Mouse (Mus musculus) lung, postnatal 0 days (tissue): ENCODE measurements around the gene Tdrd12. TPM values are rescaled to one million over a fixed set of nuclear protein-coding genes. Genes with fewer than 3 reads are reported as not detected.

ENCODE experiments used
- ATAC-seq: fragments of 200-750 bp; cut with Nextera tagmentation; 2 replicates; pipeline ENCODE4 v1.8.0; 2017; ENCODE audit warnings: moderate library complexity
- DNase-seq: peaks from one replicate; pipeline ENCODE4 v3.0.0-alpha.2; 2016; ENCODE audit warnings: low spot score
- H3K27ac ChIP-seq: fragments of 300-500 bp; sonication (generic); 2 replicates; pipeline ENCODE4 v1.5.1; 2014; ENCODE audit warnings: antibody characterized with exemption, mild to moderate bottlenecking, low read length, mixed read lengths
- H3K27me3 ChIP-seq: fragments of 300-500 bp; sonication (generic); replicated peaks from 2 replicates; pipeline ENCODE4 v1.6.1; 2014; ENCODE audit warnings: low read length, mixed read lengths; ENCODE audit not compliant: insufficient read depth
- H3K36me3 ChIP-seq: fragments of 300-500 bp; sonication (generic); 2 replicates; pipeline ENCODE4 v1.6.1; 2014; ENCODE audit warnings: low read length, mixed read lengths; ENCODE audit not compliant: insufficient read depth
- H3K4me1 ChIP-seq: fragments of 300-500 bp; sonication (generic); 2 replicates; pipeline ENCODE4 v1.6.1; 2014; ENCODE audit warnings: antibody characterized with exemption, low read depth, low read length, mixed read lengths; ENCODE audit not compliant: insufficient read depth
- H3K4me2 ChIP-seq: fragments of 300-500 bp; sonication (generic); replicated peaks from 2 replicates; pipeline ENCODE4 v1.6.1; 2014; ENCODE audit warnings: low read depth, mild to moderate bottlenecking, low read length, moderate library complexity, mixed read lengths
- H3K4me3 ChIP-seq: fragments of 300-500 bp; sonication (generic); 2 replicates; pipeline ENCODE4 v1.5.1; 2014; ENCODE audit warnings: low read depth, low read length
- H3K9ac ChIP-seq: fragments of 300-500 bp; sonication (generic); replicated peaks from 2 replicates; pipeline ENCODE4 v1.6.1; 2014; ENCODE audit warnings: low read depth, mild to moderate bottlenecking
- H3K9me3 ChIP-seq: fragments of 300-500 bp; sonication (generic); 2 replicates; pipeline ENCODE4 v1.6.1; 2016; ENCODE audit warnings: low read length, mixed read lengths
- CTCF ChIP-seq: IDR thresholded peaks from 2 replicates; pipeline ENCODE4 v1.5.1; 2016; ENCODE audit warnings: antibody characterized with exemption, mild to moderate bottlenecking
- EP300 ChIP-seq: IDR thresholded peaks from 2 replicates; pipeline ENCODE4 v1.6.1; 2016; ENCODE audit warnings: antibody characterized with exemption, mild to moderate bottlenecking, control low read depth
- WGBS: fragments of 180-500 bp; shearing (Covaris S2); extraction: QIAGEN DNeasy Blood & Tissue Kit; methylation state at CpG from one replicate; pipeline ENCODE4 v1.1.7; 2014; 5-methylcytosine and 5-hydroxymethylcytosine counted together
- polyA plus RNA-seq: library from polyadenylated mRNA; unstranded; fragments of >200 nt; fragmentation: Nextera tagmentation; extraction: Ambion mirVana; gene quantifications from 2 replicates; pipeline ENCODE4 v1.2.1, GENCODE M21; 2015

Gene Tdrd12
- polyA plus RNA-seq, result 0.12 TPM in 1 of 2 replicates, not detected in the other

DNA sequence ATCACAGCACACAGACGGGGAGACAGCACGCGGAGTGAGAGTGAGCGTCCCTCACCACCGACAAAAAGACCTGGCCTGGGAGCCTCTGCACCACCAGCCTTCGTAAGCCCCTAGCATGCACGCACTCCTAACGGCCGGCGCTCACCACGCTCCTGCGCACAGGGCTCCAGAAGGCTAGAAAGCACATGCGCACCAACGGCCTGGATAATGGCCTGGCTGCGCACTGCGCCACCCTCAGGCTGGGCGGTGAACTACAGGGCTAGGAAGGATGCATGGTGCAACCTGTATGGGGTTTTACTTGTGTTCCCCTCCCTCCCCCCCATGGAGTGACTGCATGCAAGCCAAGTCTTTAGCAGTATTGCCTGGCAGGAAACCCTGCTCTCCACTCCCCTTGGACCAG lies at the start of gene Tdrd12:
Gene Tdrd12, minus strand, starts transcription at position 184 of the 400 bp plus-strand sequence.
- no peak within 1 kb of the TSS for H3K27ac ChIP-seq
- H3K9me3 ChIP-seq, result no peaks in the 10 kb centered on the region
- no peak within 1 kb of the TSS for H3K4me2 ChIP-seq
- no peak for ATAC-seq
- H3K4me1 ChIP-seq, result no peaks in the 10 kb centered on the region
- TF ChIP-seq EP300 (no peak), CTCF (peak; percentile 17; the same call in 1 of the 2 replicates)
- 87% methylated on average over 17 of the region's 17 CpGs for WGBS
- no peak within 1 kb of the TSS for H3K4me3 ChIP-seq
- H3K27me3 ChIP-seq, result no peaks in the 10 kb centered on the region
- DNase-seq, result no peak
- no peak within 1 kb of the TSS for H3K9ac ChIP-seq
- H3K36me3 ChIP-seq, result no peaks in the 10 kb centered on the region

GRCm38 (mm10) chr7:35586906-35587445 lies 49.4 kb upstream of the Tdrd12 start:
- Histone ChIP-seq H3K9me3 (no peaks in the 10 kb centered on the region), H3K4me1 (peaks cover 8% of the 10 kb centered on the region; the same call in 1 of the 2 replicates), H3K36me3 (no peaks in the 10 kb centered on the region), H3K4me3 (peak overlapping the region; percentile 91), H3K27me3 (peaks cover 14% of the 10 kb centered on the region), H3K4me2 (peak overlapping the region; percentile 95), H3K27ac (no peak overlapping the region), H3K9ac (peak overlapping the region; percentile 39; the same call in 1 of the 2 replicates)
- TF ChIP-seq EP300, result no peak
- no peak for TF ChIP-seq CTCF
- ATAC-seq (no peak), DNase-seq (no peak)
- WGBS, result 16% methylated on average over 15 of the region's 15 CpGs

DNA sequence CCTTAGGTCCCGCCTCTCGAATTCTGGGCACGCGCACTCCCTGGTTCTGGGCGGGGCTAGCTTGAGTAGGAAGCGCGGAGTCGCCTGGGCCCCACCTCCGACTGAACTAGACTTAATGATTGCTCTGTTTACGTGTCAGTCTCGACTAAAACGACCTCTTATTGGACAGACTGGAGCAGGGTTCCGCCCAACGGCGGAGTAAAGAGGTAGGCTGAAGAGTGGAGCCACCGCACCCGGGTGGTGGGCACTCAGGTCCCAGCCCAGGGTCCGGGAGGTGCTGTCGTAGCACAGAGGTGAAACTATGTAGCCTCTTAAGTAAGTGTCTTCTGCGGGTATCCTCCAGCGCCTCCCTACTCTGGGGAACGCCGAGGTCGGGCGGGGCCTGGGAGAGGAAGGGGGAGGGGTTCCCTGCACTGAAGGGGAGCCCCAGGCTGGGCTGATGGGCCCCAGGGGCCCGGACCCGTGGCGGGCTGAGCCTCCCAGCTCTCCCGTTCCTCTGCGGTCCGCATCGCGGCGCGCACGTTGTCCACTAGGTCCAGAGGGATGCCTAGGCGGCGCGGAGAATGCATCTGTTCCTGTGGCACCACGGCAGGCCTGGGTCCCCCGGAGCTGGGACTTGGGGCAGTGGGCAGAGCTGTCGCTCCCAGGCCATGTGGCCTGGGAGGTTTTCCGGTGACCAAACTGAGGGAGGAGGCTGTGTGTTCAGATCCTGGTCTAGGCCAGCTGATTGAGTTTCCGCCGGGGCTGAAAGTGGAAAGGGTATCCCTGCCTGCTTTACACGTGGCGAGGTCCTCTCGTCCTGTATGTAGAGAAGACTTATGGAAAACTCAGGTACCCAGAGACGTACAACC lies 48.7 kb upstream of the Tdrd12 start, which contains the start of gene Ankrd27:
Gene Ankrd27, plus strand, starts transcription at position 190 of the 851 bp plus-strand sequence.
- WGBS, result under 1% methylated on average over 45 of the region's 49 CpGs
- DNase-seq (peak; percentile 98), ATAC-seq (peak; percentile 99)
- Histone ChIP-seq H3K4me1 (peaks cover 8% of the 10 kb centered on the region; the same call in 1 of the 2 replicates), H3K4me3 (peak within 1 kb of the TSS; percentile 91), H3K27me3 (peaks cover 19% of the 10 kb centered on the region), H3K27ac (no peak within 1 kb of the TSS), H3K36me3 (no peaks in the 10 kb centered on the region), H3K9me3 (no peaks in the 10 kb centered on the region), H3K9ac (peak within 1 kb of the TSS; percentile 39), H3K4me2 (peak within 1 kb of the TSS; percentile 95)
- TF ChIP-seq EP300 (no peak), CTCF (0 out of 2 replicates have a peak, but pooled peaks have one; percentile 2)

GRCm38 (mm10) chr7:35585191-35586054 lies 47.9 kb upstream of the Tdrd12 start, which contains the start of gene Rgs9bp:
TSS of gene Rgs9bp (minus strand) at chr7:35585582.
- Histone ChIP-seq H3K4me1 (peaks cover 8% of the 10 kb centered on the region; the same call in 1 of the 2 replicates), H3K9me3 (no peaks in the 10 kb centered on the region), H3K4me3 (peak within 1 kb of the TSS; percentile 91), H3K9ac (peak within 1 kb of the TSS; percentile 39), H3K36me3 (no peaks in the 10 kb centered on the region), H3K27me3 (peaks cover 19% of the 10 kb centered on the region), H3K27ac (no peak within 1 kb of the TSS), H3K4me2 (peak within 1 kb of the TSS; percentile 95)
- WGBS, result 1% methylated on average over 39 of the region's 45 CpGs
- DNase-seq (peak; percentile 77), ATAC-seq (peak; percentile 79)
- no peak for TF ChIP-seq CTCF
- no peak for TF ChIP-seq EP300

- TF ChIP-seq EP300 (no peak), CTCF (no peak)
- Histone ChIP-seq H3K9me3 (no peaks in the 10 kb centered on the region), H3K4me3 (peak overlapping the region; percentile 91), H3K36me3 (no peaks in the 10 kb centered on the region), H3K27ac (no peak overlapping the region), H3K9ac (0 out of 2 replicates have a peak overlapping the region, but pooled peaks have one; percentile 6), H3K4me2 (peak overlapping the region; percentile 95), H3K4me1 (peaks cover 8% of the 10 kb centered on the region; the same call in 1 of the 2 replicates), H3K27me3 (peaks cover 19% of the 10 kb centered on the region)
- DNase-seq (peak; percentile 21), ATAC-seq (no peak)
- under 1% methylated on average over 23 of the region's 50 CpGs for WGBS
These were observed 47.2 kb upstream of the Tdrd12 start for GRCm38 (mm10) chr7:35584786-35585190.
